14 mouse cellular contexts compared by ENCODE assay signal in genomic region chr3:65944713-65945112, GRCm38 (mm10). TPM values are rescaled to one million over a fixed set of nuclear protein-coding genes. Genes with fewer than 3 reads are reported as not detected.
DNase-seq lines count a peak whose midpoint lies in the region; ATAC-seq and TF ChIP-seq lines count a peak whose summit lies in the region.
"Had no signal": no experiment of that assay in that cellular context is flagged by ENCODE, and none has a peak within 500 bp of the region (broad histone marks: within the 10 kb centered on the region; RNA-seq: fewer than 3 reads in every experiment).

No protein-coding gene starts in this region.

- no peak overlapping the region for H3K27ac ChIP-seq in hindbrain, embryonic 11.5 days (ENCODE audit: low read depth, low read length)
- no peak overlapping the region for H3K27ac ChIP-seq in hindbrain, embryonic 10.5 days
- no peak overlapping the region for H3K27ac ChIP-seq in stomach, embryonic 14.5 days (ENCODE audit: low read length)
- no peak overlapping the region for H3K27ac ChIP-seq in stomach, postnatal 0 days (replicated peaks)
- H3K27ac ChIP-seq in intestine, embryonic 16.5 days (ENCODE audit: low read length): no peak overlapping the region
- H3K27ac ChIP-seq: liver, embryonic 15.5 days had no signal

- H3K4me3 ChIP-seq in hindbrain, embryonic 11.5 days (ENCODE audit: low read depth, low read length): no peak overlapping the region
- H3K4me3 ChIP-seq in hindbrain, embryonic 10.5 days: no peak overlapping the region
- H3K4me3 ChIP-seq in stomach, embryonic 14.5 days (ENCODE audit: low read depth, low read length): no peak overlapping the region
- H3K4me3 ChIP-seq in stomach, postnatal 0 days (ENCODE audit: low read depth, low read length): no peak overlapping the region
- no peak overlapping the region for H3K4me3 ChIP-seq in intestine, embryonic 16.5 days (ENCODE audit: low read length)
- H3K4me3 ChIP-seq: liver, embryonic 15.5 days; megakaryocyte, embryonic 14.5 days had no signal

- no peak overlapping the region for H3K9ac ChIP-seq in hindbrain, embryonic 11.5 days (ENCODE audit: low read depth, low read length)
- no peak overlapping the region for H3K9ac ChIP-seq in stomach, embryonic 14.5 days (replicated peaks; ENCODE audit: low read depth, low read length)
- no peak overlapping the region for H3K9ac ChIP-seq in stomach, postnatal 0 days (ENCODE audit: low read length)
- no peak overlapping the region for H3K9ac ChIP-seq in intestine, embryonic 16.5 days (ENCODE audit: low read depth, low read length)
- H3K9ac ChIP-seq: liver, embryonic 15.5 days had no signal

- peaks cover 16% of the 10 kb centered on the region for H3K36me3 ChIP-seq in hindbrain, embryonic 11.5 days (ENCODE audit: control insufficient read depth, insufficient read depth, low read length)
- peaks cover 67% of the 10 kb centered on the region for H3K36me3 ChIP-seq in hindbrain, embryonic 10.5 days
- peaks cover 52% of the 10 kb centered on the region for H3K36me3 ChIP-seq in stomach, embryonic 14.5 days (ENCODE audit: control insufficient read depth, insufficient read depth, low read length)
- H3K36me3 ChIP-seq in stomach, postnatal 0 days (ENCODE audit: control insufficient read depth, insufficient read depth, low read length): peaks cover 14% of the 10 kb centered on the region
- peaks cover 22% of the 10 kb centered on the region for H3K36me3 ChIP-seq in intestine, embryonic 16.5 days (ENCODE audit: control insufficient read depth, insufficient read depth, low read length)

- no peaks in the 10 kb centered on the region for H3K4me1 ChIP-seq in hindbrain, embryonic 11.5 days (replicated peaks; ENCODE audit: control insufficient read depth, insufficient read depth, low read length)
- no peaks in the 10 kb centered on the region for H3K4me1 ChIP-seq in hindbrain, embryonic 10.5 days (replicated peaks)
- H3K4me1 ChIP-seq in stomach, embryonic 14.5 days (ENCODE audit: control insufficient read depth, insufficient read depth, low read length): no peaks in the 10 kb centered on the region
- H3K4me1 ChIP-seq in stomach, postnatal 0 days (replicated peaks; ENCODE audit: control insufficient read depth, insufficient read depth): no peaks in the 10 kb centered on the region
- H3K4me1 ChIP-seq in intestine, embryonic 16.5 days (ENCODE audit: control insufficient read depth, insufficient read depth, low read length): no peaks in the 10 kb centered on the region
- H3K4me1 ChIP-seq: liver, embryonic 15.5 days had no signal

- DNase-seq in hindbrain, embryonic 11.5 days (ENCODE audit: low spot score): no peak
- DNase-seq in hindbrain, embryonic 10.5 days (ENCODE audit: low spot score): no peak
- DNase-seq in stomach, postnatal 0 days (ENCODE audit: low spot score): no peak
- no peak for DNase-seq in layer of hippocampus, postnatal 10 days (ENCODE audit: low spot score in 2 of 2)
- no peak for DNase-seq in embryo, embryonic 11 days
- no peak for DNase-seq in left cerebral cortex, postnatal 10 days (ENCODE audit: extremely low spot score in 1 of 2, low spot score in 2 of 2)
- DNase-seq: cerebellum, adult 9-10 months; kidney, postnatal 36 days; retina, postnatal 1 day; thymus, adult 2 months had no signal

- no peak for TF ChIP-seq CTCF in stomach, postnatal 0 days (IDR thresholded peaks at IDR 0.05; ENCODE audit: low read depth)

- intact Hi-C loops in left cerebral cortex, postnatal 10 days (cut with DNase I): no loop called here

- no peak overlapping the region for H3K4me2 ChIP-seq in hindbrain, embryonic 11.5 days (replicated peaks; ENCODE audit: low read depth, low read length)
- no peak overlapping the region for H3K4me2 ChIP-seq in stomach, embryonic 14.5 days (replicated peaks; ENCODE audit: low read depth, low read length)
- H3K4me2 ChIP-seq in stomach, postnatal 0 days (replicated peaks; ENCODE audit: low read depth): no peak overlapping the region
- H3K4me2 ChIP-seq in intestine, embryonic 16.5 days (ENCODE audit: low read depth, low read length): no peak overlapping the region
- H3K4me2 ChIP-seq: liver, embryonic 15.5 days had no signal

- H3K9me3 ChIP-seq in hindbrain, embryonic 11.5 days (ENCODE audit: control insufficient read depth, low read length): no peaks in the 10 kb centered on the region
- H3K9me3 ChIP-seq in hindbrain, embryonic 10.5 days: no peaks in the 10 kb centered on the region
- no peaks in the 10 kb centered on the region for H3K9me3 ChIP-seq in stomach, embryonic 14.5 days (ENCODE audit: control insufficient read depth, low read depth, low read length)
- no peaks in the 10 kb centered on the region for H3K9me3 ChIP-seq in stomach, postnatal 0 days (ENCODE audit: control insufficient read depth, low read length)
- H3K9me3 ChIP-seq in intestine, embryonic 16.5 days (ENCODE audit: control insufficient read depth, low read length): no peaks in the 10 kb centered on the region
- H3K9me3 ChIP-seq: liver, embryonic 15.5 days; megakaryocyte, embryonic 14.5 days had no signal

- TF ChIP-seq EP300 in stomach, postnatal 0 days (optimal IDR thresholded peaks at IDR 0.05): no peak

- H3K27me3 ChIP-seq in hindbrain, embryonic 11.5 days (ENCODE audit: control insufficient read depth, insufficient read depth, low read length): no peaks in the 10 kb centered on the region
- no peaks in the 10 kb centered on the region for H3K27me3 ChIP-seq in hindbrain, embryonic 10.5 days (ENCODE audit: insufficient read depth, poor library complexity, severe bottlenecking)
- H3K27me3 ChIP-seq in stomach, embryonic 14.5 days (ENCODE audit: control insufficient read depth, insufficient read depth, low read length): no peaks in the 10 kb centered on the region
- H3K27me3 ChIP-seq in stomach, postnatal 0 days (ENCODE audit: control insufficient read depth, insufficient read depth, low read length): no peaks in the 10 kb centered on the region
- H3K27me3 ChIP-seq in intestine, embryonic 16.5 days (replicated peaks; ENCODE audit: control insufficient read depth, insufficient read depth, low read length): no peaks in the 10 kb centered on the region
- H3K27me3 ChIP-seq: liver, embryonic 15.5 days; megakaryocyte, embryonic 14.5 days had no signal

- WGBS in hindbrain, embryonic 11.5 days: 91% methylated on average over 3 of the region's 3 CpGs
- 90% methylated on average over 3 of the region's 3 CpGs for WGBS in hindbrain, embryonic 10.5 days
- WGBS in stomach, embryonic 14.5 days: 86% methylated on average over 3 of the region's 3 CpGs
- WGBS in stomach, postnatal 0 days: 82% methylated on average over 3 of the region's 3 CpGs
- 83% methylated on average over 3 of the region's 3 CpGs for WGBS in intestine, embryonic 16.5 days

- ATAC-seq in hindbrain, embryonic 11.5 days (ENCODE audit: low FRiP score): peak; percentile 61
- peak; percentile 37; the same call in 1 of the 2 replicates for ATAC-seq in stomach, embryonic 14.5 days (ENCODE audit: insufficient number of reproducible peaks, insufficient read depth, low FRiP score, low read depth)
- no peak; the same call in 1 of the 2 replicates for ATAC-seq in stomach, postnatal 0 days (ENCODE audit: low FRiP score, low TSS enrichment)
- ATAC-seq in intestine, embryonic 16.5 days: peak; percentile 41

RNA-seq across cellular contexts. Expression of gene Ccnl1, which starts 13.3 kb away (rescaled TPM):
- polyA plus RNA-seq in hindbrain, embryonic 11.5 days (2014; fragmentation: Nextera tagmentation; extraction: Ambion mirVana): 121 and 124 TPM in 2 replicates
- 84.6 and 104 TPM in 2 replicates for polyA plus RNA-seq in hindbrain, embryonic 10.5 days (2016; fragmentation: Nextera tagmentation; extraction: Ambion mirVana)
- polyA plus RNA-seq in stomach, embryonic 14.5 days (2014; fragmentation: Nextera tagmentation; extraction: Ambion mirVana): 137 and 146 TPM in 2 replicates
- polyA plus RNA-seq in stomach, postnatal 0 days (2015; fragmentation: Nextera tagmentation; extraction: Ambion mirVana): 51.4 and 54.3 TPM in 2 replicates
- 81.6 and 82.4 TPM in 2 replicates for polyA plus RNA-seq in intestine, embryonic 16.5 days (2015; fragmentation: Nextera tagmentation; extraction: Ambion mirVana)
- 10 to 100 TPM; 56.7 to 61.8 TPM for total RNA-seq in layer of hippocampus, postnatal 10 days (2021)
- total RNA-seq in left cerebral cortex, postnatal 10 days (2021): 10 to 100 TPM; 55.8 to 57.5 TPM
